Comparison of ENCODE assay signal across 15 mouse cellular contexts in the genomic region with DNA sequence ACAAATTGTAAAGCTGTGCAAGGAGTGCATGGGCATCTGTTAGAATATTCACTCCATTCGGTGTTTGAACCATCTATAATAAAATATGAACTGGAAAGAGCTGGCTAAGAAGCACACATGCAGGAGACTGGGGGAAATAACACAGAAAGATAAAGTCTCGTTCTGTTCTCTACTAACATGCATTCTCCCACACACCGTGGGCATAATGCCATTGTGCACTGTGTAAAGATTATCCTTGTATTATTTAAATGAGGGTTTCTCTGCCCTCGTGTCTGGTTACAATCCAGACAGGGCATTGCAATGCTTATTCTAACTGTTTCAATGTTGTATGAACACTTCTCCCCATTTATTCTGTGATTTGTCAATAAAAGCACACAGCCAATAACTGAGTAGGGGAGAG. TPM values are rescaled to one million over a fixed set of nuclear protein-coding genes. Genes with fewer than 3 reads are reported as not detected.
DNase-seq lines count a peak whose midpoint lies in the region.
"Had no signal": no experiment of that assay in that cellular context is flagged by ENCODE, and none has a peak within 500 bp of the region (broad histone marks: within the 10 kb centered on the region; RNA-seq: fewer than 3 reads in every experiment).

No protein-coding gene starts in this region.

- DNase-seq in frontal cortex, postnatal 36 days (ENCODE audit: low spot score in 2 of 2), result peak; percentile 14 to 29
- DNase-seq in frontal cortex, postnatal 14 days (ENCODE audit: low spot score in 2 of 2), result no peak
- DNase-seq in left cerebral cortex, adult 18-20 months (ENCODE audit: low spot score in 2 of 2), result peak; percentile 25 to 42
- no peak for DNase-seq in left cerebral cortex, adult 11 months (ENCODE audit: low spot score)
- peak; percentile 24 for DNase-seq in right cerebral cortex, adult 18-20 months
- DNase-seq in right cerebral cortex, postnatal 14 days, result no peak
- peak; percentile 7 to 21 for DNase-seq in layer of hippocampus, postnatal 36 days
- DNase-seq: adrenal gland, postnatal 10 days; cerebellum, adult 11-12 months; cerebellum, adult 9-10 months; cerebellum, postnatal 25 days; gastrocnemius, postnatal 36 days; heart, adult 11 months; heart, postnatal 4 days had no signal

RNA-seq across cellular contexts. Expression of a gene that starts 18.1 kb away (rescaled TPM):
- 100 to 1,000 TPM; 209 to 215 TPM for total RNA-seq in left cerebral cortex, adult 18-20 months (2021)
- total RNA-seq in layer of hippocampus, postnatal 36 days (2021), result 100 to 1,000 TPM; 254 to 260 TPM
- total RNA-seq: MEL had no signal

Comparison
In these comparisons a context has a peak if more than half of its experiments do, and no peak if none do; other contexts are left out.
1. DNase-seq: peak in frontal cortex, postnatal 36 days (2 of 2), left cerebral cortex, adult 18-20 months (2 of 2), right cerebral cortex, adult 18-20 months (single experiment) and layer of hippocampus, postnatal 36 days (2 of 2); none in frontal cortex, postnatal 14 days (0 of 2), left cerebral cortex, adult 11 months (single experiment) and right cerebral cortex, postnatal 14 days (single experiment).